Mouse (Mus musculus): Measurements from ENCODE around the gene Sox6.

Gene Sox6

GRCm38 (mm10) chr7:115752121-115752634 is 286.4 kb downstream of the Sox6 start:
- no peak for DNase-seq (ENCODE audit: low read depth, low spot score)

GRCm38 (mm10) chr7:115751083-115751482 is 287.5 kb downstream of the Sox6 start:
- DNase-seq (ENCODE audit: low read depth, low spot score), result peak; percentile 35

GRCm38 (mm10) chr7:115750275-115750825 is 288.2 kb downstream of the Sox6 start:
- no peak for DNase-seq (ENCODE audit: low read depth, low spot score)

GRCm38 (mm10) chr7:115747541-115747940 is 291.1 kb downstream of the Sox6 start:
- DNase-seq (ENCODE audit: low read depth, low spot score), result no peak

- DNase-seq (ENCODE audit: low read depth, low spot score), result no peak
Measured at GRCm38 (mm10) chr7:115745672-115746253, 292.8 kb downstream of the Sox6 start.

GRCm38 (mm10) chr7:115734137-115734536 is 304.5 kb downstream of the Sox6 start:
- no peak for DNase-seq (ENCODE audit: low read depth, low spot score)

GRCm38 (mm10) chr7:115732824-115733223 is 305.8 kb downstream of the Sox6 start:
- DNase-seq (ENCODE audit: low read depth, low spot score), result no peak

DNA sequence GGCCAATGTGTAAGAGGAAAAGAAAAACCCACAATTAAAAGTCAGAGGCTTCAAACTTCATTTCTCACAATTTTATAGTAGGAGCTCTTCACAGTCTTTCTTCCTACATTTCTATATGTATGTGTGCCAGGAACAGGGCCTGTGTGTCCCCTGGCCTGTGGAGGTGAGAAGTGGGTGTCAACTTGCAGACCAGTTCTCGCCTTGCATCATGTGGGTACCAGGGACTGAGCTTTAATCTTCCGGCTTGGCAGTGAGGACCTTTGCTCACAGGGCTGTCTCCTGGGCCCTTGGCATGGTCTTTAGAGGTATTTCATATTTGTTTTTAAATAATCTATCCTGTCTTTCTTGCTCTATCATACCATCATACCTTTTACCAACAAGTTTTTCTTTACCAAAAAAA is 311.8 kb downstream of the Sox6 start:
- DNase-seq (ENCODE audit: low read depth, low spot score), result no peak

- DNase-seq (ENCODE audit: low read depth, low spot score), result no peak
Measured at GRCm38 (mm10) chr7:115724404-115724803, 314.2 kb downstream of the Sox6 start.

DNA sequence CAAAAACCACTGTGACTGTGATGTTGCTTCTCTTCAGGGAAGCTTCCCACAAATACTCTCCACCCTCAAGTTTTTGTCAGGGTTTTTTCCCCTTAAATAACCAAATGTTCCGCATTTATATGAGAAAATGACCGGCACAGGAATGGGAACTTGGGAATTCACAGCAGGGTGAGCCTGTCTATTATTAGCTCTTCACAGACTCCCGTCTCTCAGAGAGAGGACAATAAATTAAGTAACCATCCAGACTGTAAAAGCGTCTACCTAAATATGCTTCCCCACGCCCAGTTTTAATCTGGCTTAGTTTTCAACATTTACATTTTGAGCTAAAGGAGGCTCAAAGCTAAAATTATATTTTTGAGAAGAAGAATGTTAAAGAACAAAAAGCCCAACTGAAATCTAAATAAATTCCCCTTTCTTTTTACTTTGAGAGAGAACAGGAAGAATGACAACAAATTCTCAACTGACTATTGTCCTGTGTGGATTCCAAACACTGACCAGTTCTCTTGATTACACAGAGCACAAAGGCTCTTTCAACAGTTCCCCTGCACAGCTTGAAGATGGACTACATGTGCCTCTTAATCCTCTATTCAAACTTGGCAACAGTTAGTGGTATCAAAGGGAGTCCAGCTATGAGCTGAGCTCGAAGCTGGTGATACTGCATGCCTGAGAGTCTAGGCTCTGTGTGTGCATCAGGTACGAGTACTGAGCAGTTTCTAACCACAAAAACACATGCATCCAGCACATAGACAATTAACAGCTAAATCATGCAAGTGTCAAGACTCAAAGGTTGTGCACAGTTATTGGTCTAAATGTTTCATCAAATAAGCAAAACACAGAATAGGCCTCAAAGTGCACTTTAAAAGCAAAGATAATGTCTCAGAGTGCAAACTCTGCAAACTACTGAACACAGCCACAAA is 316.7 kb downstream of the Sox6 start:
- DNase-seq (ENCODE audit: low read depth, low spot score), result no peak

DNA sequence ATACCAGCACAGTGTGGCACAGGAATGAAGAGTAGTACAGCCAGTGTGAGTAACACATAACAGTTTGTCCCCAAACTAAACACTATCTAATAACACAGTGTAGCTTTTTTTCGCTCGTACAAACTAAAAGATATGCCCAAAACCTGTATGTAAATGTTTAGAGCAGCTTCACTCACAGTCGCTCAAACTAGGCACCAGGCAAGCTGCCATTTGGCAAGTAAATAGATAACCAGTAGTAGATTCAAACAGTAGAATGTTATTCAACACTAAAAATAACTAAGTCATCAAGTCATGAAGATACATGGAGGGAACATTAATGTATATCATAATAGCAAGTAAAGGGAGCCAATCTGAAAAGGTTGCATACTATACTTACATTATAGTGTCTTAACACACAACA is 318.8 kb downstream of the Sox6 start:
- DNase-seq (ENCODE audit: low read depth, low spot score), result no peak

DNA sequence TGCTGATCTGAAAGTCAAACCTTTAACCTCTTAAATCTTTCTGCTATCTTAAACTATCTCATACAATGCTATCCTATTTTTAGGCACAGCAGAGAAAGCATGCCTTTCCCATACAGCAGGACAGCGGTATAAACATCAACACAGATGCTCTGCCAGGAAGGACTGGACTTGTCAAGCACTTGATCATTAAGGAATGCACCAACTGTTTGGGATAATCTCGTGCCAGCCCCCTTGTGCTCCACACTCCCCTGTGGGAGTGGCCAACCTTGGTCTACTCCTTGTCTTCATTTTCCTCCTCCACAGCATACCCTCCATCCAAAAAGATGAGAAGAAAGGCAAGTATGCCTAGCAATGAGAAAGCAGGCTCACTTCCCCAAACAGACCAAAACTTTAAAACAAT is 332.5 kb downstream of the Sox6 start:
- no peak for DNase-seq (ENCODE audit: low read depth, low spot score)

- DNase-seq (ENCODE audit: low read depth, low spot score), result no peak
Measured at GRCm38 (mm10) chr7:115698105-115698504, 340.5 kb downstream of the Sox6 start.

- no peak for DNase-seq (ENCODE audit: low read depth, low spot score)
Measured at GRCm38 (mm10) chr7:115693206-115693605, 345.4 kb downstream of the Sox6 start.

- DNase-seq (ENCODE audit: low read depth, low spot score), result no peak
Measured at GRCm38 (mm10) chr7:115691091-115691490, 347.5 kb downstream of the Sox6 start.

DNA sequence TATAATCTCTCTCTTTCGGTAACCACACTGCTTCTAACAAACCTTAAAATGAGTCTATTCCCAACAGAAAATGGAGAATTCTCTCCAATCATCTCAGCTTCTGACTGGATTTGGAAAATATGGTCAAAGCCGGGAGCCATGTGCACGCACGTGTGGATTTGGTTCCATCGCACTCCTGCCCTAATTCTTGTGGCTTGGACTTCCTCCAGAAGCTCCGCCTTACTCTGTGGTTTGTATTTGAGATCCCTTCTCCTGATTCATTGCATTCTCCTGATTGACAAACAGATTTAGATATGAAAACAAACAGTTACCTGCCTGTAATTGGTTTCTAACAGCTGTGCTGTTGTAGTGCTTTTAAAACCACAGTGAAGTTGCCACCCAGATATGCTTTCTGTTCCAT is 351.9 kb downstream of the Sox6 start:
- no peak for DNase-seq (ENCODE audit: low read depth, low spot score)

GRCm38 (mm10) chr7:115684142-115684541 is 354.5 kb downstream of the Sox6 start:
- no peak for DNase-seq (ENCODE audit: low read depth, low spot score)

DNA sequence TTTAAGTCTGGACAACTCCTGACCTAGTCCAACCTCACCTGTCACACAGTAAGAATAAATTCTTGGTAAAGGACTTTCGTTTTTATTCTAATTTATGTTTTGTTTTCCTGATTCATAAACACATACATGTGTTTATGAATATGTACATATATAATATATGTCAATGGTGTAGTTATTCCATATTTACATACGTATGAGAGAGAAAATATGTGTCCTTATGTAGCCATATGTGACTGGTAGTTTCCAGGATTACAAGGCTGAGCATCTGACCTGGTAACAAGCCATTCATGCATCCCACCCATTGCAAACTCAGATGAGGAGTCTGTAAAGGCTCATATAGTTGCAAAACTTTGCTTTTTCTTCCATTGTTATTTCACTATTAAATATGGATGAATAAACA is 366.8 kb downstream of the Sox6 start:
- no peak for DNase-seq (ENCODE audit: low read depth, low spot score)

- DNase-seq (ENCODE audit: low read depth, low spot score), result no peak
Measured at GRCm38 (mm10) chr7:115671272-115671671, 367.3 kb downstream of the Sox6 start.

GRCm38 (mm10) chr7:115669207-115670004 is 369.2 kb downstream of the Sox6 start:
- DNase-seq (ENCODE audit: low read depth, low spot score), result no peak

- no peak for DNase-seq (ENCODE audit: low read depth, low spot score)
Measured at GRCm38 (mm10) chr7:115666686-115667382, 371.8 kb downstream of the Sox6 start.
